Mouse (Mus musculus) c-Kit-negative CD71-positive TER-119-positive erythroid progenitor cells, embryonic 14.5 days (primary cell): ENCODE data around the gene Ezh1.

Source experiments
- DNase-seq: peaks from one replicate; pipeline ENCODE4 v3.0.0-alpha.2; 2013; ENCODE audit warnings: low read depth, low spot score

The Ezh1 gene

DNA sequence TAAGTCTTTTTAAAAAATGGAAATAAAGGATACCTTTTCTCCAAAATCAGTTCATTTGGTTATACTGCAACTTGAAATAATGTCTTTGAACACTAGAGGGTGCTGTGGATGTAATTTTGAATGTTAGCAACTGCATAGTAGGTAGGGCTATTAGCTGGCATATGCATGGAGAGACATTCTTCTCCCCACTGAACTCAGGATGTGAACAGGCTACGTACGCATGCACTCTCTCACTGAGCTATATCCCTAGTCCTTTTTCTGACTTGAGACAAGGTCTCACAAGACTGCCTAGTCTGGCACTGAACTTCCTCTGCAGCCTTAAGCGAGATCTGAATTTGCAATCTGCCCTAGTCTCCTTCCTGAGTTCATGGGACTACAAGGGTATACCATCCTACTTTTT, 14.3 kb downstream of the Ezh1 start:
- peak; percentile 73 for DNase-seq

GRCm38 (mm10) chr11:101200986-101201385, 25.3 kb downstream of the Ezh1 start:
- no peak for DNase-seq

- DNase-seq: no peak
Measured at GRCm38 (mm10) chr11:101199555-101199954, 26.7 kb downstream of the Ezh1 start.

DNA sequence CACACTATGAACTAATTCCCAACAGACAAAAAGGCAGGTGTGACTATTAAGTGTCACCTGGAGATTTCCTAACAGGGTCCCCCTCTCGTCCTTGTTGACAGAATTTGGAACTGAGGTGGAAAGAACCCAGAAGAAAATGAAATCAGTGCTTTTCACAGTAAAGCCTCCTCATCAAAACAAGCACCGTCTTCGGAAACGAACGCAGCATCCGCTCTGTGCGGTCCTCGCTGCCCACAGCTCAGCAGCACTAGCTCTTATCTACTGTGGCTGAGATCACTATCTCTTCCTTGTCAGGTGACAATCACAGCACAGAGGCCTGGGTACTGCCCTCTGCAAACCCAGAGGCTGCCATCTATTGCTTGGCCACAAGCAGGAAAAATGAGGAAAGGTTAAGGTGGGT, 30.1 kb downstream of the Ezh1 start:
- DNase-seq: no peak

GRCm38 (mm10) chr11:101195571-101195970, 30.7 kb downstream of the Ezh1 start:
- no peak for DNase-seq

- DNase-seq: no peak
Measured at GRCm38 (mm10) chr11:101195101-101195500, 31.2 kb downstream of the Ezh1 start.

DNA sequence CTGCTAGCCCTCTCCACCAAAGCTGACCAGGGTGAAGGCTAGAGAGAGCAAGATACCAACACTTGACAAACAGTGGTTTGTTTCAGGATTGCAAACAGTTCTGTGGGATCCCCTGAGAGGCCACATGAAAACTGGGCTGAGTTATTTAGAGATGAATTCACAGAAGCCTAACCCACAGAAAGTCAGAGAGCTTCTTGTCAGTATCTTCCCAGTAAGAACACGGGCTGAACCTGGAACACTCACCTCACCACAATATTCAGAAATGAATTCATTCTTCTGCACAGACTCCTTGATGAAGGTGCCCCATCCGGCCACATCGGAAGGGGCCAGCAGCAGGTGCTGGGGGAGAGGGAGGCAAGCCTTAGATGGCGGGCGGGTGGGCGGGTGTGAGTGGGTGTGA, 31.6 kb downstream of the Ezh1 start:
- DNase-seq: no peak

DNA sequence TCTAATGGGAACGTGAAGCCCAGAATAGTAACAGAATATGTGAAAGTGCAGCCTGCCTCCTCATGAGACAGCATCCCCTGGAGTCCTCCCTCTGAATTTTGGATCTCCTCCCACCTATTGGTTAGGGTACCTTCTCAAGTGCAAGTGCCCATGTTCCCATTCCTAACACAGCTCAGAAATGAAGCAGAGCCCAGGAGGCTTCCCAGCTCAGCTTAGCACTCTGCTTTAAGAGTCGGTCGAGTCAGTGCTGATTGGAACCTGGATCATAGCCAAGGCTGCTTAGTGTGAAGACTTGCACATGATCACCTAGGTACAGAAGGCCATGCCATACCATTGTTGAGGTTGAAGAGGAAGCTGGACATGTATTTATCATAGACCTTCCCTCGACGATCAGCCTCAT, 32.1 kb downstream of the Ezh1 start:
- DNase-seq: no peak

GRCm38 (mm10) chr11:101193076-101193475, 33.2 kb downstream of the Ezh1 start:
- no peak for DNase-seq

GRCm38 (mm10) chr11:101192646-101193045, 33.6 kb downstream of the Ezh1 start:
- no peak for DNase-seq

DNA sequence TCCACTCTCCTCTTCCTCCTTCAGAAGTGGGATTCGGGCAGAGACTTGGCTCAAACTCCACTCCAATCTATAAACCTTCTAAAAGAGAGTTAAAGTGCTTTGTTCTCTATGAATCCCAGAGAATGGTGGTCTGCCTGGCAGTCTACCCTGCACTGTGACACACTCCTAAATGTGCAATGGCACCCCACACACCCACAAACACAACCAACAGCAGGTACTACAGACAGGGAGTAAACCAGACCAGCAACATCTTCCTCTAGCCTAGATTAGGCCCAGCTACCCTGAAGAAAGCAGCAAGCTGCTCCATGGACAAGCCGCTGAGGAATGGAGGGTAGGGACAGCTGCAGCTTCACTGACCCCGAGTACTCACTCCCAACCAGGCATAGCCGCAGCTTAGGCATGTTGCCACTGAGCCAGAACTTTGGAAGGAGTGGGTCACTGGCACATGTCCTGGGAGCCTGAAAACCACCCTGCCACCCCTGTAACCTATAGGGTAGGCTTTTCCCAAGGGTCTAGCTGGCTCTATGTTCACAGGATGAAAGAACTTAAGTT, 34.3 kb downstream of the Ezh1 start:
- no peak for DNase-seq

GRCm38 (mm10) chr11:101190913-101191907, 35.1 kb downstream of the Ezh1 start:
- no peak for DNase-seq

GRCm38 (mm10) chr11:101190181-101190912, 35.9 kb downstream of the Ezh1 start:
- no peak for DNase-seq

GRCm38 (mm10) chr11:101189495-101190180, 36.6 kb downstream of the Ezh1 start:
- peak; percentile 51 for DNase-seq

- DNase-seq: no peak
Measured at GRCm38 (mm10) chr11:101188166-101188805, 38.0 kb downstream of the Ezh1 start.

DNA sequence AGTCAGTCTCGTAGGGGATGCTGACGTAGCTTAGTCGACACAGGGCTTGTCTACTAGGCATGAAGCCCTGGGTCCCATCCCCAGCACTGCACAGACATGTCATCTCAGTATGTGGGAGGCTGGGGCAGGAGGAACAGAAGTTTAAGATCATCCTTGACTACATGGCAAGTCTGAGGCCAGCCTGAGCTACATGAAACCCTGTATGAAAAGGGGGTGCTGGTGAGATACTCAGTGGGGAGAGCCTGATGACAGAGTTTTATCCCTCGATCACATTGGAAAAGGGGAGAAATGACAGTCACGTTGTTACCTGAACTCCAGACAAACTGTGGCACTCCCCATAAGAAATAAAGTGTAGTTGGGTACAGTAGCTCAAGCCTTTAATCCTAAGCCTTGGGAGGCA, 38.7 kb downstream of the Ezh1 start:
- no peak for DNase-seq

- no peak for DNase-seq
Measured at GRCm38 (mm10) chr11:101186526-101187247, 39.6 kb downstream of the Ezh1 start.

DNA sequence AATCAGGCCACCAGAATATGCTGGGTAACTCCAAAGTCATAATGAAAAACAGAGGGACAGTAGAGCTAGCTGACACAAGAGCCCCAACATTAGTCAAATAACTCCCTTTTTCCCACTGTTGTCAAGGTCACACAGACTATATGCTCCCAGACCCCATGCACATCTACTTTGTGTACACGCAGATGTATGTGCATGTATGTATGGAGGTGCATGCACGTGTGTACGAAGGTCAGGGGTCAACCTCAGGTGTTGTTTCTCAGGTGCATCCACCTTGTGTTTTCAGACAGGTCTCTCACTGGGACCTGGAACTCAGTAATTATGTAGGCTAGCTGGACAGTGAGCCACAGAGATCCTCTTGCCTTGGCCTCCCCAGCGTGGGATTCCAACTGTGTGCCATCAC, 40.8 kb downstream of the Ezh1 start:
- no peak for DNase-seq

DNA sequence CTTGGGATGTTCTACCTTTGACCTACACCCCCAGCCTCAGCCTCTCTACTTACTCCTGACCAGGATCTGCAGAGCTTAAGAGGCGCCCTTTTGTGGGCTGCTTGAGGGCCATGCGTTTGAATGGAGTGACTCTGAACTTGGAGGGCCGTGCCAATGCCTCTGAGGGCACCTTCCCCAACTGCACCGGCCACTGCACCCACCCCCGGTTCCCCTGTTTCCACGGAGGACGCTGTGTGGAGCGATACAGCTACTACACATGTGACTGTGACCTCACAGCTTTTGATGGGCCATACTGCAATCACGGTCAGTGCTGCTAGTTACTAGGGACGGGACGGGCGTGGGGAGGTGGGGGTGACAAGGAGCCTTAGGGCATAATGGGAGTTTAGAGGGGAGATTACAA, 41.3 kb downstream of the Ezh1 start:
- DNase-seq: no peak

DNA sequence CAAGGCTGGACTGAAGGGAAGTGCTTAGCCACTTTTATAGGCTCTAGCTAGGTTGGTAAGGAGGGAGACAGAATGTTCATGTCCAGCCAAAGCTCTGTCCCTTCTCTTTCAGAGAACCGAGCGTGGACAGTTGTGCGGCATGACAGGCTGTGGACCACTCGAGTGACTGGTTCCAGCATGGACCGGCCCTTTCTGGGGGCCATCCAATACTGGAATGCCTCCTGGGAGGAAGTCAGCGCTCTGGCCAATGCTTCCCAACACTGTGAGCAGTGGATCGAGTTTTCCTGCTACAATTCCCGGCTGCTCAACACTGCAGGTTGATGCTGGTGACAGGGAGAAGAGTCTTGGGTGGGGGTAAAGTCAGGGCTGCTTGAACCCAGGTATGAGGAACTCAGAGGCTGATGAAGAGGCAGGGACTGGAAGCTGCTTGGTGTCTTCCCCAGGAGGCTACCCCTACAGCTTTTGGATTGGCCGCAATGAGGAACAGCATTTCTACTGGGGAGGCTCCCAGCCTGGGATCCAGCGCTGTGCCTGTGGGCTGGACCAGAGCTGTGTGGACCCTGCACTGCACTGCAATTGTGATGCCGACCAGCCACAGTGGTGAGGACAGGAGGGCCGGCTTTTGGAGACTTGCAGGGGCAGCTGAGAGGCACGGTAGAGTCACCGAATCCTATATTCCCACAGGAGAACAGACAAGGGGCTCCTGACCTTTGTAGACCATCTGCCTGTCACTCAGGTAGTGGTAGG, 43.3 kb downstream of the Ezh1 start:
- DNase-seq: no peak
